Mouse (Mus musculus) cortical plate, adult 2 months (tissue): Measurements from ENCODE around the gene Kif22.

Experiments
- CTCF ChIP-seq: fragments of 200-500 bp; IDR thresholded peaks from 2 replicates; pipeline ENCODE4 v1.5.1; 2011; ENCODE audit warnings: mild to moderate bottlenecking, control low read depth, low read length; ENCODE audit not compliant: insufficient read depth; ENCODE audit errors: extremely low read depth
- POLR2A ChIP-seq: fragments of 200-500 bp; IDR thresholded peaks from 2 replicates; pipeline ENCODE4 v1.6.1; 2011; ENCODE audit warnings: mild to moderate bottlenecking, low read length, control low read depth; ENCODE audit not compliant: insufficient read depth; ENCODE audit errors: extremely low read depth

GRCm38 (mm10) chr7:127080045-127080444 lies 37.8 kb upstream of the Kif22 start:
- no peak for TF ChIP-seq CTCF
- TF ChIP-seq POLR2A, result no peak
